ENCODE assay signal across 23 mouse cellular contexts in the genomic region with DNA sequence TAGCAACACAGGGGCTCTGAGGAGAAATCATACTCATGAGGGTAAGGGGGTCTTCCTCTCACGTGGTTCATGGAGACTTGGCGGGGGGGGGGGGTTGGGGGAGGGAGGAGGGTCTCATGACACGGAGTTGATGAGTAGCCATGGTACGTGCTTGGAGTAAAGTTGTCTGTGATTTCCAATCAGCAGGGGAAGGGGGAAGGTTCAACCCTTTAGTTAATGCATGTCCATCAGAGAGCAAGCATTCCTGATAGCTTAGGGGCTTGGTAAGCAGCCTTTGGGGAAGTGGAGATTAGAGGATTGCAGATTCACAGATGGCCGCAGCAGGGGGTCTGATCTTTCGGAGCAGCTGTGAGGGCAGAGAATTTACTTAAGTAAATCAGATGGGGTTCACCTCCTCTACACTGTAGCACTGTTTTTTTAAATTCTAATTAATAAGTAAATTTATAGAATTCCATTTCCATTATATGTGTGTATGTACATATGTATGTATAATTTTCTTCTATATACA. TPM values are rescaled to one million over a fixed set of nuclear protein-coding genes. Genes with fewer than 3 reads are reported as not detected.
DNase-seq lines count a peak whose midpoint lies in the region; ATAC-seq and TF ChIP-seq lines count a peak whose summit lies in the region.
"Had no signal": no experiment of that assay in that cellular context is flagged by ENCODE, and none has a peak within 500 bp of the region (broad histone marks: within the 10 kb centered on the region; RNA-seq: fewer than 3 reads in every experiment).

No protein-coding gene starts in this region.

- peak in 1 of 2 experiments; percentile 58; a peak in 3 of 4 replicates for TF ChIP-seq EP300 in MEL (IDR thresholded peaks at IDR 0.05; ENCODE audit: low read depth in 1 of 2, low read length in 2 of 2)

- H3K9ac ChIP-seq in hindbrain, postnatal 0 days (replicated peaks; ENCODE audit: low read length) = no peak overlapping the region
- no peak overlapping the region for H3K9ac ChIP-seq in hindbrain, embryonic 13.5 days
- H3K9ac ChIP-seq in MEL (ENCODE audit: control insufficient read depth, low read depth, low read length, poor library complexity, severe bottlenecking) = no peak overlapping the region
- H3K9ac ChIP-seq: embryonic facial prominence, embryonic 15.5 days; kidney, embryonic 15.5 days; limb, embryonic 12.5 days; liver, embryonic 12.5 days; midbrain, embryonic 12.5 days had no signal

- H3K36me3 ChIP-seq in hindbrain, postnatal 0 days (ENCODE audit: insufficient read depth, low read length) = no peaks in the 10 kb centered on the region
- H3K36me3 ChIP-seq in hindbrain, embryonic 13.5 days = no peaks in the 10 kb centered on the region
- peaks cover 0 to 20% of the 10 kb centered on the region in 2 experiments; a peak in 2 of 4 replicates for H3K36me3 ChIP-seq in MEL (ENCODE audit: control insufficient read depth in 1 of 2, insufficient read depth in 2 of 2, low read length in 2 of 2)
- H3K36me3 ChIP-seq: embryonic facial prominence, embryonic 15.5 days; G1E; hindbrain, embryonic 10.5 days; kidney, embryonic 15.5 days; limb, embryonic 12.5 days; liver, embryonic 12.5 days; midbrain, embryonic 12.5 days had no signal

- H3K4me3 ChIP-seq in hindbrain, postnatal 0 days (ENCODE audit: low read length) = no peak overlapping the region
- no peak overlapping the region for H3K4me3 ChIP-seq in hindbrain, embryonic 13.5 days
- H3K4me3 ChIP-seq in MEL (ENCODE audit: control insufficient read depth in 1 of 2, insufficient read depth in 1 of 2, low read depth in 2 of 2, low read length in 2 of 2) = no peak overlapping the region
- H3K4me3 ChIP-seq in layer of hippocampus, adult 2 months = no peak overlapping the region
- H3K4me3 ChIP-seq: embryonic facial prominence, embryonic 15.5 days; gastrocnemius, adult 2 months; hindbrain, embryonic 10.5 days; kidney, embryonic 15.5 days; limb, embryonic 12.5 days; liver, embryonic 12.5 days; midbrain, embryonic 12.5 days had no signal

- TF ChIP-seq CTCF in hindbrain, postnatal 0 days (IDR thresholded peaks at IDR 0.05; ENCODE audit: low read depth) = no peak
- TF ChIP-seq CTCF in MEL (IDR thresholded peaks at IDR 0.05 in 2 of 3, conservative IDR thresholded peaks at IDR 0.05 in 1 of 3; ENCODE audit: control insufficient read depth in 1 of 3, insufficient read depth in 1 of 3, low read depth in 2 of 3, low read length in 3 of 3, poor library complexity in 1 of 3, severe bottlenecking in 1 of 3) = no peak
- no peak for TF ChIP-seq CTCF in layer of hippocampus, adult 2 months (conservative IDR thresholded peaks at IDR 0.05)

- H3K9me3 ChIP-seq in hindbrain, postnatal 0 days (ENCODE audit: low read length) = no peaks in the 10 kb centered on the region
- H3K9me3 ChIP-seq in hindbrain, embryonic 13.5 days = no peaks in the 10 kb centered on the region
- H3K9me3 ChIP-seq in MEL (replicated peaks; ENCODE audit: insufficient read depth, low read length) = no peaks in the 10 kb centered on the region
- H3K9me3 ChIP-seq: embryonic facial prominence, embryonic 15.5 days; G1E; hindbrain, embryonic 10.5 days; kidney, embryonic 15.5 days; limb, embryonic 12.5 days; liver, embryonic 12.5 days; midbrain, embryonic 12.5 days had no signal

- no peak overlapping the region for H3K27ac ChIP-seq in hindbrain, postnatal 0 days
- H3K27ac ChIP-seq in hindbrain, embryonic 13.5 days = no peak overlapping the region
- H3K27ac ChIP-seq in MEL (ENCODE audit: control insufficient read depth, low read depth, low read length) = no peak overlapping the region
- H3K27ac ChIP-seq in layer of hippocampus, adult 2 months = no peak overlapping the region
- H3K27ac ChIP-seq: embryonic facial prominence, embryonic 15.5 days; gastrocnemius, adult 2 months; hindbrain, embryonic 10.5 days; kidney, embryonic 15.5 days; limb, embryonic 12.5 days; liver, embryonic 12.5 days; midbrain, embryonic 12.5 days had no signal

- no peaks in the 10 kb centered on the region for H3K27me3 ChIP-seq in hindbrain, postnatal 0 days (ENCODE audit: insufficient read depth, low read length)
- no peaks in the 10 kb centered on the region for H3K27me3 ChIP-seq in hindbrain, embryonic 13.5 days
- H3K27me3 ChIP-seq in MEL (ENCODE audit: control insufficient read depth in 1 of 2, insufficient read depth in 2 of 2, low read length in 2 of 2) = peaks cover 0 to 3% of the 10 kb centered on the region in 2 experiments; a peak in 1 of 4 replicates
- H3K27me3 ChIP-seq: embryonic facial prominence, embryonic 15.5 days; kidney, embryonic 15.5 days; midbrain, embryonic 12.5 days had no signal

- DNase-seq in hindbrain, postnatal 0 days (ENCODE audit: low spot score) = peak; percentile 43
- DNase-seq in ES-CJ7 (ENCODE audit: low read depth, low spot score) (peak; percentile 83), MEL (ENCODE audit: low read depth, low spot score) (peak; percentile 80)
- peak; percentile 35 for DNase-seq in mesoderm, embryonic 11.5 days (ENCODE audit: low read depth, low spot score)
- no peak for DNase-seq in gastrocnemius, adult 8-10 months (ENCODE audit: low spot score in 2 of 2)
- DNase-seq in thymus, postnatal 14 days = no peak
- DNase-seq in layer of hippocampus, adult 2 months (ENCODE audit: low spot score in 2 of 2) = no peak
- DNase-seq: adrenal gland, postnatal 36 days; gastrocnemius, adult 2 months; heart, adult 18-20 months; kidney, postnatal 4 days; lung, adult 2 months; lung, postnatal 4 days; right cerebral cortex, postnatal 14 days; spleen, adult 18-20 months had no signal

- no peaks in the 10 kb centered on the region for H3K79me2 ChIP-seq in MEL (ENCODE audit: control insufficient read depth, insufficient read depth, low read length, poor library complexity)

- WGBS in hindbrain, postnatal 0 days = 27% methylated on average over 6 of the region's 6 CpGs
- 26% methylated on average over 6 of the region's 6 CpGs for WGBS in hindbrain, embryonic 13.5 days

- no peak for TF ChIP-seq RAD21 in MEL (IDR thresholded peaks at IDR 0.05; ENCODE audit: low read depth, low read length)

- ATAC-seq in hindbrain, postnatal 0 days = no peak
- ATAC-seq in hindbrain, embryonic 13.5 days (ENCODE audit: low FRiP score) = no peak
- ATAC-seq: liver, embryonic 12.5 days had no signal

- H3K4me2 ChIP-seq in hindbrain, postnatal 0 days (ENCODE audit: low read depth, low read length) = no peak overlapping the region
- H3K4me2 ChIP-seq in hindbrain, embryonic 13.5 days = no peak overlapping the region
- H3K4me2 ChIP-seq: embryonic facial prominence, embryonic 15.5 days; kidney, embryonic 15.5 days; limb, embryonic 12.5 days; liver, embryonic 12.5 days; midbrain, embryonic 12.5 days had no signal

- no peak for TF ChIP-seq POLR2A in MEL (IDR thresholded peaks at IDR 0.05; ENCODE audit: control insufficient read depth in 1 of 2, insufficient read depth in 1 of 2, low read depth in 1 of 2, low read length in 2 of 2, poor library complexity in 1 of 2)

- no peaks in the 10 kb centered on the region for H3K4me1 ChIP-seq in hindbrain, postnatal 0 days (ENCODE audit: insufficient read depth, low read length)
- H3K4me1 ChIP-seq in hindbrain, embryonic 13.5 days (replicated peaks) = no peaks in the 10 kb centered on the region
- H3K4me1 ChIP-seq in MEL (ENCODE audit: control insufficient read depth in 1 of 2, insufficient read depth in 2 of 2, low read length in 2 of 2) = peaks cover 5 to 9% of the 10 kb centered on the region in 2 experiments
- H3K4me1 ChIP-seq: embryonic facial prominence, embryonic 15.5 days; kidney, embryonic 15.5 days; limb, embryonic 12.5 days; midbrain, embryonic 12.5 days had no signal

TF ChIP-seq in MEL, 35 proteins besides CTCF, POLR2A, EP300 and RAD21 (continues in another document):
- TF ChIP-seq BHLHE40 (IDR thresholded peaks at IDR 0.05; ENCODE audit: borderline replicate concordance, low read depth, low read length) = no peak
- TF ChIP-seq RCOR1 (IDR thresholded peaks at IDR 0.05; ENCODE audit: low read depth, low read length) = peak; percentile 91
- peak; percentile 57 for TF ChIP-seq GATA1 (IDR thresholded peaks at IDR 0.05; ENCODE audit: low read depth, low read length)
- TF ChIP-seq POLR2AphosphoS5 (IDR thresholded peaks at IDR 0.05; ENCODE audit: borderline replicate concordance, low read depth, low read length) = no peak
- TF ChIP-seq MAZ (IDR thresholded peaks at IDR 0.05; ENCODE audit: low read depth, low read length) = no peak
- TF ChIP-seq CHD2 (IDR thresholded peaks at IDR 0.05; ENCODE audit: low read length) = no peak
- TF ChIP-seq NELFE (IDR thresholded peaks at IDR 0.05; ENCODE audit: low read depth, low read length) = no peak
- TF ChIP-seq TAL1 (IDR thresholded peaks at IDR 0.05; ENCODE audit: low read length) = peak; percentile 48

RNA-seq across cellular contexts. Expression of a gene that starts 18.2 kb away (rescaled TPM):
- total RNA-seq in hindbrain, postnatal 0 days (2014; rRNA removed) = 213 and 222 TPM in 2 replicates
- 162 and 181 TPM in 2 replicates for polyA plus RNA-seq in hindbrain, postnatal 0 days (2015; fragmentation: Nextera tagmentation; extraction: Ambion mirVana)
- 108 and 110 TPM in 2 replicates for polyA plus RNA-seq in hindbrain, embryonic 13.5 days (2015; fragmentation: Nextera tagmentation; extraction: Ambion mirVana)
- 12.8 and 20.8 TPM in 2 replicates for total RNA-seq in MEL (2012; rRNA removed)
- 10 to 100 TPM in 1 of 2 experiments, not detected in 1; 23.2 TPM for polyA plus RNA-seq in MEL (2012; ENCODE audit: insufficient read depth in 1 of 2, insufficient read length in 2 of 2, low read depth in 1 of 2, low replicate concordance in 2 of 2, missing spikeins in 1 of 2)
- total RNA-seq in gastrocnemius, adult 8-10 months (2022) = 10 to 100 TPM; 62.0 to 79.8 (median 66.8) TPM
- 100 to 1,000 TPM; 457 to 476 TPM for total RNA-seq in layer of hippocampus, adult 2 months (2021)

RNA-seq across cellular contexts. Expression of a gene that starts 20.4 kb away (rescaled TPM):
- total RNA-seq in hindbrain, postnatal 0 days (2014; rRNA removed) = 19.7 and 26.3 TPM in 2 replicates
- 48.6 and 50.2 TPM in 2 replicates for polyA plus RNA-seq in hindbrain, postnatal 0 days (2015; fragmentation: Nextera tagmentation; extraction: Ambion mirVana)
- 42.0 and 43.9 TPM in 2 replicates for polyA plus RNA-seq in hindbrain, embryonic 13.5 days (2015; fragmentation: Nextera tagmentation; extraction: Ambion mirVana)
- 2.9 and 3.4 TPM in 2 replicates for total RNA-seq in MEL (2012; rRNA removed)
- 1 to 10 TPM in 1 of 2 experiments, not detected in 1; 9.0 TPM for polyA plus RNA-seq in MEL (2012; ENCODE audit: insufficient read depth in 1 of 2, insufficient read length in 2 of 2, low read depth in 1 of 2, low replicate concordance in 2 of 2, missing spikeins in 1 of 2)
- 100 to 1,000 TPM; 125 to 153 (median 134) TPM for total RNA-seq in gastrocnemius, adult 8-10 months (2022)
- total RNA-seq in layer of hippocampus, adult 2 months (2021) = 10 to 100 TPM; 14.3 to 16.3 TPM

RNA-seq across cellular contexts. Expression of a gene that starts 51.7 kb away (rescaled TPM):
- 49.7 and 56.2 TPM in 2 replicates for total RNA-seq in hindbrain, postnatal 0 days (2014; rRNA removed)
- 41.4 and 43.4 TPM in 2 replicates for polyA plus RNA-seq in hindbrain, postnatal 0 days (2015; fragmentation: Nextera tagmentation; extraction: Ambion mirVana)
- 51.5 and 53.3 TPM in 2 replicates for polyA plus RNA-seq in hindbrain, embryonic 13.5 days (2015; fragmentation: Nextera tagmentation; extraction: Ambion mirVana)
- 25.7 and 31.1 TPM in 2 replicates for total RNA-seq in MEL (2012; rRNA removed)
- polyA plus RNA-seq in MEL (2012; ENCODE audit: insufficient read depth in 1 of 2, insufficient read length in 2 of 2, low read depth in 1 of 2, low replicate concordance in 2 of 2, missing spikeins in 1 of 2) = 100 to 1,000 TPM in 1 of 2 experiments, 10 to 100 TPM in 1; 64.7 to 249 TPM
- total RNA-seq in gastrocnemius, adult 8-10 months (2022) = 10 to 100 TPM; 32.9 to 41.1 (median 37.5) TPM
- 10 to 100 TPM; 39.5 to 42.3 TPM for total RNA-seq in layer of hippocampus, adult 2 months (2021)

Comparison
In these comparisons a context has a peak if more than half of its experiments do, and no peak if none do; other contexts are left out.
1. DNase-seq: peak in hindbrain, postnatal 0 days (single experiment), ES-CJ7 (single experiment), MEL (single experiment) and mesoderm, embryonic 11.5 days (single experiment); none in gastrocnemius, adult 8-10 months (0 of 2), thymus, postnatal 14 days (single experiment) and layer of hippocampus, adult 2 months (0 of 2).